Mouse (Mus musculus): Measurements from ENCODE around the gene Fam118b. TPM values are rescaled to one million over a fixed set of nuclear protein-coding genes. Genes with fewer than 3 reads are reported as not detected.

The Fam118b gene
- polyA plus RNA-seq, 1 experiment from 2014 or later: 38.5 TPM

DNA sequence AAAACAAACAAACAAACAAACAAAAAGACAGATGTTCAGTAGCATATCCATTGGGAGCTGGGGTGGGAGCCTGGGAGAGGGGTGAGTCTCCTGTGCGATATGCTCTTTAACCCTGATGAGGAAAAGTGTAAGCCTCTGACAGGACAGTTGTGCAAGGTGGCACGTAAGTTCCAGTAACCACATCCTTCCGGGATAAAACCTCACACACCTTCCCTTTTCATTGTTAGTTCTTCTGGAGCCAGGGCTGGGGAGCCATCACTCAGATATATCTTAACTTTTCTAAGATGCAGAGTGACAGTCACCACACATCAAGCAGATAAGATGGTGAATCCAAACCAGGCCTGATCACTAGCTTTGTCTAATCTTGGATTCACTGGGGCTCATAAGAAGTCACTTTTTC, 73.6 kb downstream of the Fam118b start:
- Histone ChIP-seq H3K9ac (ENCODE audit: low read depth, low read length) (no peak overlapping the region), H3K4me2 (replicated peaks; ENCODE audit: low read depth, low read length) (no peak overlapping the region), H3K27ac (ENCODE audit: low read depth, low read length) (no peak overlapping the region), H3K9me3 (ENCODE audit: control insufficient read depth, low read length) (no peaks in the 10 kb centered on the region), H3K36me3 (ENCODE audit: control insufficient read depth, insufficient read depth, low read length) (peaks cover 13% of the 10 kb centered on the region), H3K4me3 (ENCODE audit: low read length) (no peak overlapping the region), H3K27me3 (ENCODE audit: control insufficient read depth, insufficient read depth, low read length) (no peaks in the 10 kb centered on the region), H3K4me1 (ENCODE audit: control insufficient read depth, insufficient read depth, low read length) (0 out of 2 replicates have a peak, but pooled peaks cover 3% of the 10 kb centered on the region)
- no peak for ATAC-seq (ENCODE audit: low FRiP score, low TSS enrichment)
- 94% methylated on average over 3 of the region's 3 CpGs for WGBS

DNA sequence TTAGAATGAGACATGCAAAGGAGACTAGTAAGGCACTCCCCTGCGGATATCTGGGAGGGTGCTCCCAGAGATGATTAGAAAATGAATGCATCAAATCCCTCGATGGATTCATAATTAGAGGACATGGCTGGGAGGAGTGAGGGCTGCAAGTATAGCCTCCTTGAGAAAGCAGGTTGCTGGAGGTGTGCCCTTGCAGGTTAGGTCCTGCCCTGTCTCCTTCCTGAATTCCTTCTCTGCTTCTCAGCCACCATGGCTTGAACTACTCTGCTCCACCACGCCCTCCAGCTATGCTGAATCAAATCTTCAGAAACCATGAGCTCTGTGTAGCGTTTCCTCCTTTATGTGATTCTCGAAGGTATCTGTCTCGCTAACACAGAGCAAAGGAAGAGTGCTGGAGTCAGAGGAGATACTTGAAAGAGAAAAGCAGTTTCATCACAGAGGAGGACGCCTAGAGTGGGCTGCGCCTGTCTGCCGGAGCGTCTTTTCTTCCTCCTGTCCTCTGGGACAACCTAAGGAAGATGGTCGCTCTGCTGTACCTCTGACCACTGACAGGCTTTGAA, 74.5 kb downstream of the Fam118b start:
- no peak overlapping the region for H3K4me2 ChIP-seq (replicated peaks; ENCODE audit: low read depth, low read length)
- 85% methylated on average over 11 of the region's 11 CpGs for WGBS
- H3K4me3 ChIP-seq (ENCODE audit: low read length): no peak overlapping the region
- no peak overlapping the region for H3K9ac ChIP-seq (ENCODE audit: low read depth, low read length)
- no peaks in the 10 kb centered on the region for H3K9me3 ChIP-seq (ENCODE audit: control insufficient read depth, low read length)
- no peak for ATAC-seq (ENCODE audit: low FRiP score, low TSS enrichment)
- no peaks in the 10 kb centered on the region for H3K27me3 ChIP-seq (ENCODE audit: control insufficient read depth, insufficient read depth, low read length)
- no peaks in the 10 kb centered on the region for H3K4me1 ChIP-seq (ENCODE audit: control insufficient read depth, insufficient read depth, low read length)
- peaks cover 20% of the 10 kb centered on the region for H3K36me3 ChIP-seq (ENCODE audit: control insufficient read depth, insufficient read depth, low read length)
- no peak overlapping the region for H3K27ac ChIP-seq (ENCODE audit: low read depth, low read length)

DNA sequence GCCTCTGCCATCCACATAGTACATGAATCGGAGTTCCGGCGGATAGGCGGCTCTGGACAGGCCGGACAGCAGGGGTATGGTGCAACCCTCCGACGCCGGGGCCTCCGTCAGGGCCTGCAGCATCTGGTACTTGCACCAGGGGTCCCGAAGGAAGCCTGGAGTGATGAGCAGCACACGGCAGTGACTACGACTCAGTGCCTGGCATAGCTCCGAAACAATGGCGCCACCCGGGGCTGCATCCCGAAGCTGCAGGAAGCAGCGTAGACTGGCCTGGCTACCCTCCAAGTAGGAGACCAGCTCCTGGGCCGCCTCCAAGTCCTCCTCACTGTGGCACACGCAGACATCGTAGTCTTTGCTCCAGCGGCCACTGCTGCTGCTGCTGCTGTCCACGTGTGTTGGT, 78.9 kb downstream of the Fam118b start:
- no peak overlapping the region for H3K4me3 ChIP-seq (ENCODE audit: low read length)
- no peak overlapping the region for H3K27ac ChIP-seq (ENCODE audit: low read depth, low read length)
- no peak overlapping the region for H3K9ac ChIP-seq (ENCODE audit: low read depth, low read length)
- no peaks in the 10 kb centered on the region for H3K27me3 ChIP-seq (ENCODE audit: control insufficient read depth, insufficient read depth, low read length)
- no peaks in the 10 kb centered on the region for H3K9me3 ChIP-seq (ENCODE audit: control insufficient read depth, low read length)
- WGBS: 80% methylated on average over 22 of the region's 22 CpGs
- ATAC-seq (ENCODE audit: low FRiP score, low TSS enrichment): 0 out of 2 replicates have a peak, but pooled peaks have one; percentile 39
- peaks cover 28% of the 10 kb centered on the region for H3K36me3 ChIP-seq (ENCODE audit: control insufficient read depth, insufficient read depth, low read length)
- no peaks in the 10 kb centered on the region for H3K4me1 ChIP-seq (ENCODE audit: control insufficient read depth, insufficient read depth, low read length)
- no peak overlapping the region for H3K4me2 ChIP-seq (replicated peaks; ENCODE audit: low read depth, low read length)

DNA sequence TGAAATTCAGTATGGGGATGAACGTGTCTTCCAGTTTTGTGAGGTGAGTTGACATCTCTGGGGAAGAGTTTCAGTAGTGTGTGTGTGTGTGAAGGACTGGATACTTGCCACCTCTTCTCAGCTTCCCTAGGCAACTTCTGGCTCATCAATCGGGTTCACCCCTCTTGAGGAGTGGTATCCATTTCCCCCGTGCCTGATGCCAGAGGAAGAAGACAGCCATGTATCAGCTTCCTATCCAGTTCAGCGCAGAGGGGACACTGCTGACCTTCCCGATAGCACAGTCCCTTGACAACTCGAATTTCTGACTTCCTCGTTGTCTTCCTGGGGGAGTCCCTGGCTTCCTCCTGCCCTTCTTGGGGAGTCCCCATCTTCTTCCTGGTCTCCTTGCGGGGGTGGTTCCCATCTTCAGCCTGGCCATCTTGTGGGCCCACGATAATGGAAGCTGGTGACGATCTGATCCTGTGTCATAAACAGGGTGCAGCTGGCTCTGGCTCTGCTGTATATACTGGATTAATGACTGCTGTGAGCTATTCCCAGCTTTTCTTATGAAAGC, 80.2 kb downstream of the Fam118b start:
- peaks cover 28% of the 10 kb centered on the region for H3K36me3 ChIP-seq (ENCODE audit: control insufficient read depth, insufficient read depth, low read length)
- no peak overlapping the region for H3K27ac ChIP-seq (ENCODE audit: low read depth, low read length)
- H3K27me3 ChIP-seq (ENCODE audit: control insufficient read depth, insufficient read depth, low read length): no peaks in the 10 kb centered on the region
- no peaks in the 10 kb centered on the region for H3K4me1 ChIP-seq (ENCODE audit: control insufficient read depth, insufficient read depth, low read length)
- H3K9ac ChIP-seq (ENCODE audit: low read depth, low read length): no peak overlapping the region
- ATAC-seq (ENCODE audit: low FRiP score, low TSS enrichment): no peak
- H3K4me3 ChIP-seq (ENCODE audit: low read length): no peak overlapping the region
- 77% methylated on average over 10 of the region's 10 CpGs for WGBS
- no peak overlapping the region for H3K4me2 ChIP-seq (replicated peaks; ENCODE audit: low read depth, low read length)
- H3K9me3 ChIP-seq (ENCODE audit: control insufficient read depth, low read length): no peaks in the 10 kb centered on the region

DNA sequence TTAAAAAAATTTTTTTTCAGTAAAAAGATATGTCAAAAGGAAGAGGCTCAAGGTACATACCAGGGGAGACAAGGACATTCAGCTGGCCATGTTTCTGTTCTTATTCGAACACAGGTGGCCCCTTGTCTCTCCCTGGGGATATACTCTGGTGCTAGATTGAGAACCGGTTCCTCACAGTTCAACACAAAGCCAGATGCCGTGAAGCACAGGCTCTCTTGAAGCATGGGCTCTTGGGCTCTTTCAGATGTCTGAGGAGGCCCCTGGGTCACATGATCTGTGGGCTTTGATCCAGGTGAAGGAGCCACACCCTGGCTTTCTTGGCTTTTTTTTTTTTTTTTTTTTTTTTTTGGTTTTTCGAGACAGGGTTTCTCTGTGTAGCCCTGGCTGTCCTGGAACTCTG, 81.2 kb downstream of the Fam118b start:
- H3K27ac ChIP-seq (ENCODE audit: low read depth, low read length): no peak overlapping the region
- H3K9ac ChIP-seq (ENCODE audit: low read depth, low read length): no peak overlapping the region
- 78% methylated on average over 4 of the region's 4 CpGs for WGBS
- H3K4me2 ChIP-seq (replicated peaks; ENCODE audit: low read depth, low read length): no peak overlapping the region
- no peak overlapping the region for H3K4me3 ChIP-seq (ENCODE audit: low read length)
- H3K4me1 ChIP-seq (ENCODE audit: control insufficient read depth, insufficient read depth, low read length): no peaks in the 10 kb centered on the region
- no peaks in the 10 kb centered on the region for H3K27me3 ChIP-seq (ENCODE audit: control insufficient read depth, insufficient read depth, low read length)
- peaks cover 28% of the 10 kb centered on the region for H3K36me3 ChIP-seq (ENCODE audit: control insufficient read depth, insufficient read depth, low read length)
- H3K9me3 ChIP-seq (ENCODE audit: control insufficient read depth, low read length): no peaks in the 10 kb centered on the region
- no peak for ATAC-seq (ENCODE audit: low FRiP score, low TSS enrichment)

DNA sequence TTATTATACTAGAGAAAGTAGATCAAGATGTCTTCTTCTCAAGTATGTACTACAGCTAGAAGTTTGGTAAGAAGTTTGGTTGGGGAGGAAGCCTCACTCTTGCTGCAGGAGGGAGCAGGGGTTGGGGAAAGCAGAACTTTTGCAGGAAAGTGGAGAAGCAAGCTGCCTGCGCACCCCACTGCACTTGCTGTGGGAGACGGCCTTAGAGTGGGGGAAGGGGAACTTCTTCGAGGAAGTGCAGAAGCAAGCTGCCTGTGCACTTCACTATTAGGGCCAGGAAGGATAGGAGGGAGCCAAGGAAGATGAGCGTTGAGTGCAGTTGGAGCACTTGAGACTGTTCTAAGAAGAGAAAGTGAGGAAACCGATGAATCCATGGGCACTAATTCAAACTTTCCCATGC, 84.2 kb downstream of the Fam118b start:
- no peaks in the 10 kb centered on the region for H3K27me3 ChIP-seq (ENCODE audit: control insufficient read depth, insufficient read depth, low read length)
- no peak overlapping the region for H3K4me3 ChIP-seq (ENCODE audit: low read length)
- H3K27ac ChIP-seq (ENCODE audit: low read depth, low read length): no peak overlapping the region
- no peaks in the 10 kb centered on the region for H3K4me1 ChIP-seq (ENCODE audit: control insufficient read depth, insufficient read depth, low read length)
- H3K36me3 ChIP-seq (ENCODE audit: control insufficient read depth, insufficient read depth, low read length): peaks cover 10% of the 10 kb centered on the region; the same call in 1 of the 2 replicates
- H3K4me2 ChIP-seq (replicated peaks; ENCODE audit: low read depth, low read length): no peak overlapping the region
- 48% methylated on average over 5 of the region's 5 CpGs for WGBS
- no peak for ATAC-seq (ENCODE audit: low FRiP score, low TSS enrichment)
- no peak overlapping the region for H3K9ac ChIP-seq (ENCODE audit: low read depth, low read length)
- no peaks in the 10 kb centered on the region for H3K9me3 ChIP-seq (ENCODE audit: control insufficient read depth, low read length)

DNA sequence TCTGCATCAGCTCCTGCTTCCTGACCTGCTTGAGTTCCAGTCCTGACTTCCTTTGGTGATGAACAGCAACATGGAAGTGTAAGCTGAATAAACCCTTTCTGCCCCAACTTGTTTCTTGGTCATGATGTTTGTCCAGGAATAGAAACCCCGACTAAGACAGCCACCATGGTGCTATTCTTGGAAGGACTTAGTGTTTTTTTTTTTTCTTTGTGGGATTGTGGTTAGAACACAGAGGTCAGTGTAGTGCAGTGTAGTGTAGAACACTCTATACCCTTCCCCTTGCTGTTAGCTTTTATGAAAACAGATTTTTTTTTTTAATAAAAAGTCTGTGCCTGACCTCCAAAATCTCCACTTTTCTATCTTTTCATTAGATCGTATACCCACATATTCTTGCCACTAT, 84.8 kb downstream of the Fam118b start:
- ATAC-seq (ENCODE audit: low FRiP score, low TSS enrichment): no peak
- H3K4me3 ChIP-seq (ENCODE audit: low read length): no peak overlapping the region
- H3K4me1 ChIP-seq (ENCODE audit: control insufficient read depth, insufficient read depth, low read length): no peaks in the 10 kb centered on the region
- no peaks in the 10 kb centered on the region for H3K9me3 ChIP-seq (ENCODE audit: control insufficient read depth, low read length)
- no peak overlapping the region for H3K4me2 ChIP-seq (replicated peaks; ENCODE audit: low read depth, low read length)
- H3K27me3 ChIP-seq (ENCODE audit: control insufficient read depth, insufficient read depth, low read length): no peaks in the 10 kb centered on the region
- no peak overlapping the region for H3K27ac ChIP-seq (ENCODE audit: low read depth, low read length)
- no peak overlapping the region for H3K9ac ChIP-seq (ENCODE audit: low read depth, low read length)
- WGBS: 86% methylated on average over 2 of the region's 2 CpGs
- peaks cover 9% of the 10 kb centered on the region; the same call in 1 of the 2 replicates for H3K36me3 ChIP-seq (ENCODE audit: control insufficient read depth, insufficient read depth, low read length)

DNA sequence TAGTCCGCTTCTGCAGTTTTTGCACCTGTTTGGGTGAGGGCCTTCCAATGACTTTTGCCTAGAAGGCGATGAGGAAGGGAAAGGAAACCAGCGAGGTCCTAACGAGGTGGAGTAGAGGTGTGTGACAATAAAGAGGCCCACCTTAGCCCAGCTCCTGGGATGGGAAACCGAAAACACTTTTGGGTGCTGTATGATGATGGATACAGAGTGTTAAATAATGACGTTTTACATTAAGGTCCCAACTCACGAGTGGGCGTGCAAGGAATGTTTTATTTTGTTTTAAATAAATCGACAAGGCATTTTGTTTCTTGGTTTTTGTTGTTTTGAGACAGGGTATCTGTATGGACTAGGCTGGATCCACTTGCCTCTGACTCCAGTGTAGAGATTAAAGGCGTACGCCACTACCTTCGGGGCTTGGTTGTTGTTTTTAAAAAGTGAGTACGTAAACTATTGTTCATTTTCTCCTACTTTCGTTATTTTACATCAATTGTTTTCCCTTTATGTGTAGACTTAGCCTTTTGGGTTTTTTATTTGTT, 91.4 kb downstream of the Fam118b start:
- Histone ChIP-seq H3K27ac (ENCODE audit: low read depth, low read length) (no peak overlapping the region), H3K4me2 (replicated peaks; ENCODE audit: low read depth, low read length) (peak overlapping the region; percentile 90), H3K4me3 (ENCODE audit: low read length) (peak overlapping the region; percentile 69), H3K4me1 (ENCODE audit: control insufficient read depth, insufficient read depth, low read length) (peaks cover 7% of the 10 kb centered on the region; the same call in 1 of the 2 replicates), H3K9ac (ENCODE audit: low read depth, low read length) (no peak overlapping the region), H3K9me3 (ENCODE audit: control insufficient read depth, low read length) (no peaks in the 10 kb centered on the region), H3K36me3 (ENCODE audit: control insufficient read depth, insufficient read depth, low read length) (no peaks in the 10 kb centered on the region), H3K27me3 (ENCODE audit: control insufficient read depth, insufficient read depth, low read length) (no peaks in the 10 kb centered on the region)
- ATAC-seq (ENCODE audit: low FRiP score, low TSS enrichment): no peak; the same call in 1 of the 2 replicates
- WGBS: 53% methylated on average over 14 of the region's 14 CpGs

All from kidney, embryonic 14.5 days (tissue).